In the genomic region with DNA sequence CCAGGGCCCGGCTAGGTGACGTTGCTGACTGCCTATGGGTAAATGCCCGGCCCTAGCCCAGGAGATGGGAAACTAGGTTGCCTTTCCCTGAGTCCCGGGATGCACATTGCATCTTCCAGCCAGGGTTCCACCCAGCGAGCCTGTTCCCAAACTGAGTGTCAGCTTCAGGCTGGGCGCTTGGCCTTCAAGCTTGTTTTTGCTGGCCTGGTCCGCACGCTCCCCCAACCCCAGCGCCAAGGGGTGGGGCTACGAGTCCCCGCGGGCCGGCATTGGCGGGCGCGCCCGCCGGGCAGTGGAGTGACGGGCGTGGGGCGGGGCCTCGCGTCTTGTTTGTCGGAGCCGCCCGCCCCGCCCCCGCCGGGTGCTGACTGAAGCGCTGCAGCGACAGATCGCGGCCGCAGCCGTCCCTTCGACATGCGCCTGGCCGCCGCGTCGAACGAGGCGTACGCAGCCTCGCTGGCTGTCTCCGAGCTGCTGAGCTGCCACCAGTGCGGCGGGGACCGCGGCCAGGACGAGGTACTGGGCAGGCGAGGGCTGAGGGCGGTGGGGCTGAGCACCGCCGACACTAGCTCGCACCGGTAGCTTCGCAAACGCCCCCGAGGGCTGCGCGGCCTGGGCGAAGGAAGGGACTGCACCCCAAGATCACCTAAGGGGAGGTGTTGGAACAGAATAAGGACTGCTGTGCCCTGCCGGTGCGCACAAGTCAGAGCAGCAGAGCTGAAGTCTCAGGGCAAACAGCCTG, we compare ENCODE assay signal across 8 mouse cellular contexts.
DNase-seq lines count a peak whose midpoint lies in the region; ATAC-seq lines count a peak whose summit lies in the region.

No protein-coding gene starts in this region.

- DNase-seq in adrenal gland, postnatal 10 days: peak; percentile 99
- DNase-seq in embryo, embryonic 9.5 days (ENCODE audit: extremely low spot score): peak; percentile 97
- DNase-seq in gastrocnemius, postnatal 4 days (ENCODE audit: low spot score in 2 of 2): peak; percentile 97 to 98
- peak; percentile 89 to 92 for DNase-seq in left cerebral cortex, postnatal 36 days (ENCODE audit: low spot score in 2 of 2)
- peak; percentile 95 for DNase-seq in midbrain, embryonic 10.5 days (ENCODE audit: low spot score)
- peak; percentile 92 for DNase-seq in right cerebral cortex, postnatal 36 days (ENCODE audit: low spot score in 2 of 2)
- peak; percentile 95 to 96 for DNase-seq in urinary bladder, postnatal 4 days (ENCODE audit: low spot score in 2 of 2)

- no peaks in the 10 kb centered on the region for H3K36me3 ChIP-seq in intestine, embryonic 16.5 days (ENCODE audit: control insufficient read depth, insufficient read depth, low read length)
- no peaks in the 10 kb centered on the region for H3K36me3 ChIP-seq in midbrain, embryonic 10.5 days

- peak overlapping the region; percentile 91 for H3K9ac ChIP-seq in intestine, embryonic 16.5 days (ENCODE audit: low read depth, low read length)

- peaks cover 11% of the 10 kb centered on the region for H3K4me1 ChIP-seq in intestine, embryonic 16.5 days (ENCODE audit: control insufficient read depth, insufficient read depth, low read length)
- H3K4me1 ChIP-seq in midbrain, embryonic 10.5 days: peaks cover 23% of the 10 kb centered on the region

- peak overlapping the region; percentile 79 for H3K4me3 ChIP-seq in intestine, embryonic 16.5 days (ENCODE audit: low read length)
- H3K4me3 ChIP-seq in midbrain, embryonic 10.5 days: peak overlapping the region; percentile 68

- no peaks in the 10 kb centered on the region for H3K9me3 ChIP-seq in intestine, embryonic 16.5 days (ENCODE audit: control insufficient read depth, low read length)
- H3K9me3 ChIP-seq in midbrain, embryonic 10.5 days (replicated peaks): no peaks in the 10 kb centered on the region

- peak overlapping the region; percentile 98 for H3K27ac ChIP-seq in intestine, embryonic 16.5 days (ENCODE audit: low read length)
- peak overlapping the region; percentile 88 for H3K27ac ChIP-seq in midbrain, embryonic 10.5 days (replicated peaks)

- peak; percentile 99 for ATAC-seq in intestine, embryonic 16.5 days

- WGBS in intestine, embryonic 16.5 days: under 1% methylated on average over 65 of the region's 65 CpGs
- WGBS in midbrain, embryonic 10.5 days: 2% methylated on average over 64 of the region's 65 CpGs

- intact Hi-C loops in left cerebral cortex, postnatal 36 days (cut with DNase I): loop anchor here (5.0 kb wide), 2 partner anchors 45 to 55 kb away; no protein-coding TSS in a partner anchor

- H3K4me2 ChIP-seq in intestine, embryonic 16.5 days (ENCODE audit: low read depth, low read length): peak overlapping the region; percentile 80

- no peaks in the 10 kb centered on the region for H3K27me3 ChIP-seq in intestine, embryonic 16.5 days (replicated peaks; ENCODE audit: control insufficient read depth, insufficient read depth, low read length)
- H3K27me3 ChIP-seq in midbrain, embryonic 10.5 days (ENCODE audit: low read depth, poor library complexity, severe bottlenecking): no peaks in the 10 kb centered on the region

Comparison
In these comparisons a context has a peak if more than half of its experiments do, and no peak if none do; other contexts are left out.
1. Peak in every context shown above with its lines: DNase-seq, ATAC-seq, H3K4me3 ChIP-seq and H3K27ac ChIP-seq.